Mouse (Mus musculus) macrophage (primary cell): ENCODE results near the gene Slc25a3. TPM values are rescaled to one million over a fixed set of nuclear protein-coding genes. Genes with fewer than 3 reads are reported as not detected.

Source experiments
- H3K27ac ChIP-seq: fragments of 350-480 bp; formaldehyde crosslinking; 2 replicates; pipeline ENCODE4 v1.9.0; 2021
- H3K36me3 ChIP-seq: fragments of 350-480 bp; formaldehyde crosslinking; 2 replicates; pipeline ENCODE4 v1.9.0; 2021; ENCODE audit errors: inconsistent target
- H3K4me3 ChIP-seq: fragments of 350-480 bp; formaldehyde crosslinking; 2 replicates; pipeline ENCODE4 v1.9.0; 2021; ENCODE audit errors: inconsistent target
- H3K79me2 ChIP-seq: fragments of 350-480 bp; formaldehyde crosslinking; 2 replicates; pipeline ENCODE4 v1.9.0; 2021; ENCODE audit errors: inconsistent target
- WGBS: methylation state at CpG from one replicate; pipeline ENCODE4 v1.1.7; 2026; ENCODE audit warnings: inconsistent platforms; ENCODE audit not compliant: missing documents; 5-methylcytosine and 5-hydroxymethylcytosine counted together
- polyA plus RNA-seq: library from polyadenylated mRNA; stranded (reverse); fragments of 250-400 nt; gene quantifications from 3 replicates; pipeline ENCODE4 v1.2.4, GENCODE M21; 2018; ENCODE audit warnings: inconsistent platforms
- total RNA-seq, 78 experiments: library from RNA; depleted of rRNA; stranded (reverse); fragments of 250-400 nt; gene quantifications; 1 replicate in 9 of 78; 2 replicates in 24 of 78; 3 replicates in 43 of 78; 4 replicates in 2 of 78; pipeline ENCODE4 v1.2.4; 2018; ENCODE audit warnings: inconsistent platforms in 56 of 78

Slc25a3 gene
- 100 to 1,000 TPM; 197 to 929 (median 501) TPM for total RNA-seq (2018; cell fraction: chromatin; rRNA removed)
- 100 to 1,000 TPM; 285 to 427 (median 348) TPM for total RNA-seq (2018; cell fraction: cytosol; rRNA removed)
- total RNA-seq (2018; cell fraction: nucleus; rRNA removed): 100 to 1,000 TPM; 295 to 757 (median 468) TPM
- polyA plus RNA-seq: 239 to 473 TPM (median 381 TPM) in 3 replicates

DNA sequence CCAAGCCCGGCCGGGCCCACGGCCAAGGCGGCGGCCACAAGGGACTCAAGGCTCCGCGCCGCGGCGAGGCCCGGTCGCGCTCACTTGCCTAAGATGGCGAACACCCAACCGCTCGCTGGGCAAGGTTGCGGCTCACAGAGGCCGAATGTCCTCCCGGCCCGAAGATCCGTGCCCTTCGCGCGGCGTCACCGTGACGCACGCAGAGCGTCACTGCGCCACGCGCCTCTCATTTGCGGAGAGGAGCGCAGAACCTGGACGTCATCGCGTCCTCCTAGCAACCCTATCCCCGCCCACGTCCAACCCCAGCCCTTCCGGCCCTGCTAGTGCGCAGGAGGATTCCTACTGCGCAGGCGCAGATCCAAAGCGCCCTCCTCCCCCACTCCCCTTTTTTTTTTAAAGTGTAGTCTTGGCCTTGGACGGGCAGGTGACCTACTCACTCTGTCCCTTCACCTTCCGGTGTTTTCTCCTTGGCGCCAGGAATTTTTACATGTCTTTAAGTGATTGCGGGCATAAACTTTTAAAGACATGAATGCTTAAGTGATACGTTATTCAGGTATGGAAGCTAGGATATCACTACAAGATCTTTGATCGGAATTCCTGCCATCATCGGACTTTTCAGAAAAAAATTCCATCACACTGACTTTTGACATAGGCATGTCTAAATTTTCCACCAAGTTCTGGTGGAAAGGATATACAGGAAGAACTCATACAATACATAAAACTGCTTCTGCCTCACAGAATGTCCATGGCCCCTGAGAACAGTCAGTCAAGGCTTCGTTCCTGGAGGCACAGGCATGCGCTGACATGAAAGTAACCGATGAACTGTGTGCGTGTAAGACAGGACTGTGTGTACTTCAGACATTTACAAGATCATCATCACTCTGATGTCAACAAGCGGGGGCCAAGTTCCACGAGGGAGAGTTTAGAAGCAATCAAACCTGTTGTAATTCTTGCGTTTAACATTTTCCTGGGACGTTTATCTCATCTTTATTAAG, at the start of gene Slc25a3:
Gene Slc25a3 (minus strand): TSS at position 232 of the 995 bp plus-strand sequence.
- H3K4me3 ChIP-seq: peak within 1 kb of the TSS; percentile 79
- 16% methylated on average over 47 of the region's 59 CpGs for WGBS
- peak within 1 kb of the TSS; percentile 59 for H3K27ac ChIP-seq

DNA sequence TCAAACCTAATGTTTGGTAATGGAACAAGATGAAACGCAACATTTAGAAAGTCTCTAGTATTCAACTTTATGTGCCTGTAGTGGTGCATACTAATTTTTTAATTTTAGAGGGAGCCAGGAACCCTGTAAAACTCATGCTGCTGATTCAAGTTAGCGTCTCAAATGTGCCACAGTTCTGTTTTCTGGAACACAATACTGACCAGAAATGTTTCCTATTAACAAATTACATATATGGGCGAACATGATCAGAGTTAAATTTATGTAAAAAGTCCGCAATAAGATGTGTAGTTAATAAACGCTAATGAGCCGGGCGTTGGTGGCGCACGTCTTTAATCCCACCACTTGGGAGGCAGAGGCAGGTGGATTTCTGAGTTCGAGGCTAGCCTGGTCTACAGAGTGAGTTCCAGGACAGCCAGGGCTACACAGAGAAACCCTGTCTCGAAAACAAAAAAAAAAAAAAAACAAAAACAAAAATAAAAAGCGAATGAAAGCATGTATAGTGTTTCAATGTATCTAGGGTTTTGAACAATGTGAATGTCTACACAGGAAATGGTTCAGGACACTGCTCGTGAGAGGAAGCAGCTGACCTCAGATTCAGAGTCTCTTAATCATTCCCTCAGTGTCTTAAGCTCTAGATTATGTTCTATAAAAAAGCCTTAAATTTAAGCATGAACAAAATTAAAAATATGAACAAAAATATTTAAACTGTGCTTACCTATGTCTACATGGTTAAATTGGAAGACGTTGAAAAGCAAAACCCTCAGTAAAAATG, 48.7 kb upstream of the Slc25a3 start:
- 66% methylated on average over 9 of the region's 14 CpGs for WGBS
- H3K79me2 ChIP-seq: peaks cover 29% of the 10 kb centered on the region
- peak overlapping the region; percentile 51 for H3K4me3 ChIP-seq
- peak overlapping the region; percentile 85 for H3K27ac ChIP-seq
- no peaks in the 10 kb centered on the region for H3K36me3 ChIP-seq

More for the DNA sequence above, at the start of gene Slc25a3:
- Histone ChIP-seq H3K36me3 (peaks cover 30% of the 10 kb centered on the region; the same call in 1 of the 2 replicates), H3K79me2 (peaks cover 45% of the 10 kb centered on the region)

DNA sequence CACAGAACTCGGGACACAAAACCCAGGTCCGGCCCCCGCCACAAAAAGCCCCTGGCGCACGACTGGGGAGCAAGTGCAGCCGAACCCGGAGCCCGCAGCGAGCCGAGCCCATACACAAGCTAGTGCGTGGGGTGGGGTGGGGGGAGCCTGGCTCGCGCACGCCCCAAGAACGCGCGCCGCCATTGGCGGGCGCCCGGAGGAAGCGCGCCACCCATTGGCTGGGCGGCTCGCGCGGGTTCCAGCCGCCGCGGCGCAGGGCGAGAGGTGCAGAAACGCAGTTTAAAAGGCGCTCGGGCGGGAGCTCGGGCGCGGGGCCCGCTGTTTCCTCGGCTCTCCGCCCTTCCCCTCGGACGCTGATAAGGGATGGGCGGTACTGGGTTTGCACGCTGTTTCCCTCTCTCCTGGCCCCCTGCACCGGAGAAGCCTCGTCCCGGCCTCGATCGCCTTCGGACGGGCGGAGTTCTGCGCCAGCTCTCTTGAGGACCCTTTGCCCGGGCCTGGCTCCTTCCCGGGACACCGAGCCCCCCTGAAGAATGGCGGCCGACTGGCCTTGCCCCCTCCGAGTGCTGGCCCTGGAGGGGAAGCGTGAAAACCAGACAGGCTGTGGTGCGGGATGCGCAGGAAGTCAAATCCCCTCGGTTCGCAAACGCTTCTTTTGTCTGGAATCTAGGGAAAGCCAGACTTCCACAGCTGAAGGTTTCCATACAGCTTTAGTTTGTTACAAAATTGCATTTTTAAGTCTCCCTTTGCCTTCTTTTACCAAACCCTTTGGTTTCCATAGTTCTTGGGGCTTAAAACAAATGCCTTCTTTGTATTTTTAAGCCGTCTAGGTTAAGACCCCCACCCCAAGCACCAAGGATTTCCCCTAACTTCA, 47.8 kb upstream of the Slc25a3 start:
- H3K4me3 ChIP-seq: peak overlapping the region; percentile 51
- 1% methylated on average over 59 of the region's 68 CpGs for WGBS
- H3K27ac ChIP-seq: peak overlapping the region; percentile 85
- no peaks in the 10 kb centered on the region for H3K36me3 ChIP-seq
- H3K79me2 ChIP-seq: peaks cover 37% of the 10 kb centered on the region

DNA sequence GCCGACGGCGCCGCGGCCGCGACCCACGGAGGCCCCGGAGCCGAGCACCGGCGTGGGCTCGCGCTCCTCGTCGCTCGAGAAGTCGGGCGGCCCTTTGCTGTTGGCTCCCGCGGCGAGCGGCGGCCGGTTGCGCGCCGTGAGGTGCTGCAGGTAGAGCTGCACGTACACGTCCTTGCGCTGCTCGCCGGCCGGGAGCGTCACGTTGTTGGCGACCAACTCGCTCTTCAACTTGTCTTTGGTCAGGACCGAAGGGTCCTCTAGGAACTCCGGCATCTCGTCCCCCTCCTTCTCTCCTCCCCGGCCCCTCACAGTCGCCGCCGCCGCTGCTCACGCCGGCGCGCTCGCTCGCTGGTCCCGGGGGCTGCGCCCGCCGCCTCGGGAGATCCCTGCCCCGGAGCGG, 47.2 kb upstream of the Slc25a3 start:
- peak overlapping the region; percentile 23; the same call in 1 of the 2 replicates for H3K4me3 ChIP-seq
- H3K36me3 ChIP-seq: no peaks in the 10 kb centered on the region
- peaks cover 44% of the 10 kb centered on the region for H3K79me2 ChIP-seq
- H3K27ac ChIP-seq: peak overlapping the region; percentile 41
- under 1% methylated on average over 51 of the region's 59 CpGs for WGBS

DNA sequence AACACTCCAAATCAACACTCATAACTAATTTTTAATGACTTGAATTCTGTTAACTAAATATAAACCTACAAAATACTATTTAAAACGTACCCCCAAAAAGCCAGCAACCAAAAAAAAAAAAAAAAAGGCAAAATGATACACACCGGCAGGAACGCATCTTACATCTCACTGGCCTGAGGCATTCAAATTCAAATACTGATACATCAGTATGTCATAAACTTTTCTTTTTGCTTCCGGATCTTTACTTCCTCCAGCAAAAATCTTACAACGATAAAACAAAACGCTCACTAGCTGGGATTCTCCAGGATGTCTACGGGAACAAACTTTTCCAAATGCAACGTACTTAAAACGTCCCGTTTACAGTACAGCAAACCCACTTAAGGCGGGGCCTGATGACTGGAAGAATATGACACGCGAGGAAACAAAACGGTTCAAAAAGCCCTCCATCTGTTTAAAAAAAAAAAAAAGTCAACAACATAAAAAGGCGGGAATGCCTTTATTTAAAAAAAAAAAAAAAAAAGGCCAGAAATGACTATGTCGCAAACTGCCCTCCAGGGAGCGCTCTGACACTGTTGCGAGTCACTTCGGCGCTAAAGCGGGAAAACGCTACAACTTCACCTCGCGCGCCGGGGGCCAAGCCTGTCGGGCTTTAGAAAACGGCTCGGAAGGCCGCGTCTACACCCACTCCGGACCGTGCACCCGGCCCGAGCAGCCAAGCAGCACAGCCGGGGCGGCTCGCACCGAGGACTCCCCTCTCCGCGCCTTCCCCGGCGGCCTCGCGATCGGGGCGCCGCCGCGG, 46.5 kb upstream of the Slc25a3 start:
- Histone ChIP-seq H3K4me3 (peak overlapping the region; percentile 62), H3K27ac (peak overlapping the region; percentile 73), H3K36me3 (no peaks in the 10 kb centered on the region), H3K79me2 (peaks cover 50% of the 10 kb centered on the region)
- WGBS: 1% methylated on average over 48 of the region's 50 CpGs

DNA sequence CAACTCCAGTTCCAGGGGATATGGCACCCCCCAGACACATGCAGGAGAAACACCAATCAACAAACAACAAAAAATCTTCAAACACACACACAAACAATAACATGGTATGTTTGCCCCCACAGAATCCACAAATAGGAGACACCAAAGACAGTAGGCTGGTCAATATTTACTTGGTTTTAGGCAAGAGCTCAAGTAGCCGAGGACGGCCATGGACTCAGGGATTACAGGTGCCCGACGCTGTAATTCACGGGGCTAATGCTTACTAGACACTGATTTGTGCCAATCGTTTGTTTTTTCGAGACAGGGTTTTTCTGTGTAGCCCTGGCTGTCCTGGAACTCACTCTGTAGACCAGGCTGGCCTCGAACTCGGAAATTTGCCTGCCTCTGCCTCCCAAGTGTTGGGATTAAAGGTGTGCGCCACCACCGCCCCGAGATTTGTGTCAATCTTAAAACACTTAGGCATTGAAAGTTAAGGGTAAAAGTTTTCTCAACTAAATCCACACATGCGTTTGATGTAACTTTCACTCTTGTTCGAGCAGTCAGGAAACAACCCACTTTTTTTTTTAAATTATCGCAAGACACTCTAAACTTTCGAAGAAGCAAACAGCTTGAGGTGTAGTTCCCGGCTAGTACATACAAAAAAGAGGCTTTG, 45.7 kb upstream of the Slc25a3 start:
- peaks cover 59% of the 10 kb centered on the region for H3K79me2 ChIP-seq
- H3K36me3 ChIP-seq: no peaks in the 10 kb centered on the region
- 10% methylated on average over 17 of the region's 17 CpGs for WGBS
- H3K4me3 ChIP-seq: peak overlapping the region; percentile 62
- peak overlapping the region; percentile 73 for H3K27ac ChIP-seq

DNA sequence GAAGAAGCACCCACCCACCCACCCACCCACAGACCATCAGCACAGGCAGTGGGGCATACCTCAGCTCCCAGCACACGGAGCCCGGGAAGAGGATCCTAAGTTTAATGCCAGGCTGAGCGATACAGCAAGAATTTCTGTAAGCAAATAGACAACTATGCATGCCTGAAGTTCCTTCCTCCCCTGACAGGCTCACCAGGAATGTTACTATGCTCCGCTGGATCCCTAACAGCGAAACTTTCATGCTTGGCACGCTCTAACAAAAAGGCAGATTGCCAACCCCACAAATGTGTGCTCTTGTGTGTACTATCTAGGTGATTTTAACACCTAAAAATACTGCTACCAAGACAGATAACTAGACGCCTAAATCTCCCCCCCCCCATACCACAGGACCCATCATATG, 43.5 kb upstream of the Slc25a3 start:
- Histone ChIP-seq H3K36me3 (peaks cover 16% of the 10 kb centered on the region; the same call in 1 of the 2 replicates), H3K4me3 (peak overlapping the region; percentile 62; the same call in 1 of the 2 replicates)

DNA sequence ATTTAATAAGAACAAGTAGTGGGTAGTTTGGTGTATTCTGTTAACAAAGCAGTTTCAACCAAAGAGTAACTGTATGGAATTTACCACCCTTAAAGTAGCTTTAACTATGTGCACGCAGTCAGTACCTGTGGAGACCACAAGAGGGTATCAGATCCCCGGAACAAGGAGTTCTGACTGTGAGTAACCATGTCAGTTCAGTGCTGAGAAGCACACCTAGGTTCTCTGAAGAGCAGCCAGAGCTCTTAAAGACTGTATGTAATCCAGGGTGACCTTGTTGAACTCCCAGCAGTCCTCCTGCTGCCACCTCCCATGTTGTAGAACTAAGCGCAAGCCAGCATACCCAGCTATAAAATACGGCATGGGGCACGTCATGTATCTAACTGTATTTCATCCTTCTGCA, 43.0 kb upstream of the Slc25a3 start:
- Histone ChIP-seq H3K4me3 (no peak overlapping the region), H3K36me3 (peaks cover 21% of the 10 kb centered on the region; the same call in 1 of the 2 replicates), H3K79me2 (peaks cover 85% of the 10 kb centered on the region), H3K27ac (no peak overlapping the region)
- WGBS: 68% methylated on average over 5 of the region's 5 CpGs

More for the DNA sequence above, 43.5 kb upstream of the Slc25a3 start:
- peaks cover 80% of the 10 kb centered on the region for H3K79me2 ChIP-seq
- H3K27ac ChIP-seq: no peak overlapping the region
- WGBS: 84% methylated on average over 7 of the region's 7 CpGs

DNA sequence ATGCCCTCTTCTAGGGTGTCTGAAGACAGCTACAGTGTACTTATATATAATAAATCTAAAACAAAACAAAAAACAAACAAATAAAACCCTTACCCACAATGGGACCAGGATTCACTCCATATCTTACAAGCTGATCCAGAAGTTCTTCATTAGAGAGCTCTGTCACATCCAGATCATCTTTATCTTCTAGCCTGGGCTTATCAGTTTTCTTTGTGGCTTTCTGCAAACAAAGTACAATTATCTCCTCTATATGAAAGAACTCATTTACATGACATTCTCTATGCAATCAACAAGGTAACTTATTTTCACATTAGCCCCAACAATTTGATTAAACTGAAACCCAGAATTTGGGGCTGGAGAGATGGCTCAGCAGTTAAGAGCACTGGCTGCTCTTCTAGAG, 42.0 kb upstream of the Slc25a3 start:
- H3K36me3 ChIP-seq: peaks cover 25% of the 10 kb centered on the region; the same call in 1 of the 2 replicates
- H3K4me3 ChIP-seq: no peak overlapping the region
- no peak overlapping the region for H3K27ac ChIP-seq
- peaks cover 95% of the 10 kb centered on the region for H3K79me2 ChIP-seq

DNA sequence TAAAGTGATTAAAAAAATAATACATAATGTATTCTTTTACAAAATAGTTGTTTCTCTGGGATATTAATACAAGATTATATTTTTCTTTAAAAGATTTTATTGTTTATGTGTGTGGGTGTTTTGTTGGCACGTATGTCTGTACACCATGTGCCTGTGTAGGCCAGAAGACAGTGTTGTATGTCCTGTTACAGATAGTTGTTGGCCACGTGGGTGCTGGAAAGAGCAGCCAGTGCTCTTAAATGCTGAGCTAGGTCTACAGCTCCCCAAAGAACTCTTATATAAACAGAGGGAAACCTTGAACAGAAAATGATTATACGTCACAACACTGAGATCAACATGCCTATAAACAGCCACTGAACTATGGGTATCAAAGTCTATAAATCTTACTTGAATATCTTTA, 40.6 kb upstream of the Slc25a3 start:
- H3K27ac ChIP-seq: 0 out of 2 replicates have a peak overlapping the region, but pooled peaks have one; percentile 12
- peaks cover 28% of the 10 kb centered on the region; the same call in 1 of the 2 replicates for H3K36me3 ChIP-seq
- WGBS: 89% methylated on average over 3 of the region's 3 CpGs

DNA sequence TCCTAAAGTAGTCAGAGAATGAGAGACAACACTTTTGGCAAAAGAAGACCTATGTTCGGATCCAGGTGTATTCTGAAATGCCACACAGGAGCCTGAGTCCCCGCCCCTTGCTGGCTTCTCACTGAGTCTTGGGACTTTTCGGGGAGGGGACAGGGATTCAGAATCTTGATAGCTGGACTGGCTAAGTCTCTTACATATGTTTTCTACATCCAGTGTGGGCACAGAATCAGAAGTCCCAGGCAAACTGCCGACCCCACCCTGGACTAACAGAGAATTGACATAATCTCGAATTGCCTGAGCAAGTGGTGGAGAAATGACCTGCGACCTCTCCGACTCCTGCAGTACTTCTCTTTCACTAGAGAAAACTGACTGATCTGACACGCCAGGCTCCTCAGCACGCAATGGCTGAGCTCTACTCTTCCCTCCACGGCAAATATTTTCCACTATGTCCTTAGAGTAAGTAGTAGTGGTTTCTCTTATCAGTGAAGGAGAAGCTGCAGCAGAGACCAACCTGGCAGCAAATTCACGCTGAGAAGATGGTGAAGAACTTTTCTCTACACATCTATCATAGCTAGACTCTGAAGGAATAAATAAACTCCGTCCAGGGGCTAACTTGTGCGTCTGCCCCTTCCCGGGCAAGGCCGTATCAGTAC, 38.8 kb upstream of the Slc25a3 start:
- Histone ChIP-seq H3K4me3 (no peak overlapping the region), H3K36me3 (peaks cover 28% of the 10 kb centered on the region; the same call in 1 of the 2 replicates), H3K27ac (peak overlapping the region; percentile 47), H3K79me2 (peaks cover 100% of the 10 kb centered on the region)
- WGBS: 92% methylated on average over 15 of the region's 15 CpGs

More for the DNA sequence above, 40.6 kb upstream of the Slc25a3 start:
- Histone ChIP-seq H3K4me3 (no peak overlapping the region), H3K79me2 (peaks cover 100% of the 10 kb centered on the region)

DNA sequence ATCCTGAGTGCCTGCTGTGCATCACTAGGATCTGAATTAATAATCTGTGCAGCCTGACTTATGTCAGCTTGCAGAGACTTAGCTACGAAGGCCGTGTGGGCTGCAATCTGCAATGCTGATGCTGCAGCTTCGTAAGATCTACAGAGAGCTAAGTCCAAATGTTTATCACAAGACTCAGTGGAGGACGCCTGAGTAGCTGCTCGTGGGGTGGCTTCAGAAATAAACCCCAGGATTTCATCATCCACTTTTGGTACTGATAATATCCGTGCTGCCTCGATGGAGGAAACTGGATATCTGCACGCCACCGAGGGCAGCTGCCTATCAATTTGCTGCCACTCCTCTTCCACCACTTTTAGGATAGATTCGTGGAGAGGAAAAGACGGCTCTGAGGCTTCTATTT, 38.2 kb upstream of the Slc25a3 start:
- peak overlapping the region; percentile 47 for H3K27ac ChIP-seq
- H3K4me3 ChIP-seq: no peak overlapping the region
- WGBS: 74% methylated on average over 11 of the region's 11 CpGs
- peaks cover 100% of the 10 kb centered on the region for H3K79me2 ChIP-seq
- H3K36me3 ChIP-seq: peaks cover 28% of the 10 kb centered on the region; the same call in 1 of the 2 replicates
